Mouse (Mus musculus): ENCODE results near the gene Atrip.

The Atrip gene

DNA sequence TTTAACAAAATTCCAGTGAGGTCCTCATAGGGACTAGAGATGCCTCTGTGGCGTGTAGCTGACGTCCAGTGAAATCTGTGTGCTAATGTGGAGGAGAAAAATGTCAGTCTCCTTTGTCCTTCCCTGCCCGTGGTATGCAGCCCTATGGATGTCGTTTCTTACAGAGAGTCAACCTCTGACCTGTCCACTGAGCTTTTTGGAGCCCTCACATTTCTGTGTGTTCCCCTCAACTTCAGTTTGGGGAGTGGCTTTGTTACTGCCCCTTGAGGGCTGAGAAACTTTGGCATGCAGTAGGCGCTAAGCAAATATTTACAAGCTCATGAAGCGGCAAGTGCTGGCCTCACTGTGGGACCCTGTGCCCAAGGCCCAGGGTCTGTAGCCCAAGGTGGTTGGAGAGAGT lies 23.4 kb upstream of the Atrip start:
- no peak for DNase-seq

DNA sequence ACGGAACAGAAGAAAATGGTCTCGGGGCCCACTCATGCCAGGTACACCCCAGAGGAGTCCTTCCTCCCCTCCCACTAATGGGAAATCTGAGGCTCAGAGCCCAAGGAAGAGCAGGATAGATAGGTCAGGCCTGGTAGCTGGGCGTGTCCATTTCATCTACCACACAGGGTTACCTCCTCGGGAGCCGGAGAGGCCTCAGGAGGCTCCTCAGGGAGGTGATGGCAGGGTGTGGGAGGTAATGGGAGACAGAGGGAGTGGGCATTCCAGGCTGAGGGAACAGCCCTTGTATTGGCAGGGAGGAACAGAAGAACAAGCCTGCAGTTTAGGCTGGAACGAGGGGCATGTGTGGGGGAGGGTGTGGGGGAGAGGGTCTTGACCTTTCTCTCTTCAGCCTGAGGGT lies 22.9 kb upstream of the Atrip start:
- no peak for DNase-seq

DNA sequence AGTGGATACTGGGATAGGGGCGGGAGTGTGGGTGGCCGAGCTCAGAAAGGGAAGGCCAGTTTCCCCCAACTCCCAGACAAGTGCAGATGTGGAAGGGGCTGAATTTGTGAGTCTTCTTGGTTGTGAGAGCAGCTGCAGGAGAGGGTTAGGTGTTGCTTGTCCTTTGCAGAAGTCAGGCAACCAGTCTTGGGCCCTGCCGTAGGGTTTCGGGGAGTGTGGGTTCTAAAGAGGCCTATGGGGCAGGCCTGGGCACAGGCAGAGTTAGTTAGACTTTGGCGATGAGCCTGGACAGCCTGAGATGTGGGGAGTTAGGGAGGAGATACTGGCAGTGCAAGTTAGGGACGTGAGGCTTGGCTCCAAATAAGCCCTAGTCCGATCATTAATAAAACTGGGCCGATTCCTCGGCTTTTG lies 22.3 kb upstream of the Atrip start:
- no peak for DNase-seq

DNA sequence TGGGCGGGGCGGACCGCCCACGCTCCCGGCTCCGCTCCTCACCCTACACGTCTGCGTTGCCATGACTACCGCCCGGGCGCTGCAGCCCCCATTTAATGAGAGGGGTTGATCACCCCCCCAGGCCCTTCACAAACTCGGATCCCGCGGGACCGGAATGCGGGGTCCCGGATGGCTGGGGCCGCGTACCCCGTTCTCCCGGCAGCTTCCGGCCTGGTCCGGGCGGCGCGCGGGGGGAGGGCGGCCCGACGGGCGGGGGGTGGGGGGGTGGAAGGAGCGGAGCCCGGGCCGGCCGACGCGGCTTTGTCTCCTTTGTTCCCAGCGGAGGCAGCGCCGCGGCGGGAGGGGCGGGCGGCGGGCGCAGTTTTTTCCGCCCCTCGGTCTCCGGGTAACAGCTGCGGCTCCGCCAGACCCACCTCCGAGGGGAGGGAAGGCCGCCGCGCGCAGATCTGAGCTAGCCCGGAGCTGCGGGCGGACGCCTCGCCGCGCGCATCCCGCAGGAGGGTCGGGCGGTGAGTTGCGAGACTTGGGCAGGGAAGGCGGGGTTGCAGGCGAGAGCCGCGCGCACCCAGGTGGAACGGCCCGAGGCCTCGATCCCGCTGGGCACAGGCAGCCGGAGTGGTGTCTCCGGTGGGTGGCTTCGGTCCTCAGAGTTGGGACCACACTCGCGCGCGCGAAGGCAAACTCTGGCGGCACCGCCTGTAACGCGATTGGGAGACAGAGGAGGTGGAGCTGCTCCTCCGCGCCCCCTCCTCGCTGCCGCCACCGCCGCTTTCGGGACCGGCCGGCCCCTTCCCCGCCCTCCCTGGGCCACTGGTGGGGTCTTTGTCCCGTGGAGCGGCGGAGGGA lies 21.4 kb upstream of the Atrip start, which contains the start of gene Plxnb1:
TSS of gene Plxnb1 (plus strand) at position 253 of the 846 bp plus-strand sequence.
- DNase-seq = peak; percentile 79

DNA sequence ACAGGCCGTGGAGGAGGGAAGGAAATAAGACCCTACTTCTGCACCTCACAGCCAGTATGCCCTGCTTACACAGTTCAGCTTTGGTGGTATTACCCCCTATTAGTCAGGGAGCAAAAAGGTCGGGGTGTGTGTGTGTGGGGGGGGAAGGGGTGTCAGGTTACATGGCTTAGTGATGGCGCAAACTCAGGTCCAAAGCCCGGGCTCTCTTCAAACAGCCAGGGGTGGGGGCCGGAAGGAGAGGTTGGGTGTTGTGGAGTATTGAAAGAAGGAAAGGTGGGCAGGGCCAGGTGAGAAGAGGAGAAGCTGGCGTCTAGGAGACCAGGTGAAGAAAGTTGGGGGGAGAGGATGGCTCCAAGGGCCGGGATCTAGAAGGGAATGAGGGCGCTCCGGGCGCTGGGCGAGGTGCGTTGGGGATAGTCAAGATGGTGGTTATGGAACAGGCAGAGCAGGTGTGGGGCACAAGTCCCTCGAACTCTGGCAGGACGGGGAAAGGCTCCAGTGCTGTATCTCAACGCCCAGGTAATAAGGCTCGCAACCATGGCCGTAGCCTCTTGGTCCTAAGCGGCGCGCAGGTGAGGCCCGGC lies 20.7 kb upstream of the Atrip start:
- peak; percentile 55 for DNase-seq

DNA sequence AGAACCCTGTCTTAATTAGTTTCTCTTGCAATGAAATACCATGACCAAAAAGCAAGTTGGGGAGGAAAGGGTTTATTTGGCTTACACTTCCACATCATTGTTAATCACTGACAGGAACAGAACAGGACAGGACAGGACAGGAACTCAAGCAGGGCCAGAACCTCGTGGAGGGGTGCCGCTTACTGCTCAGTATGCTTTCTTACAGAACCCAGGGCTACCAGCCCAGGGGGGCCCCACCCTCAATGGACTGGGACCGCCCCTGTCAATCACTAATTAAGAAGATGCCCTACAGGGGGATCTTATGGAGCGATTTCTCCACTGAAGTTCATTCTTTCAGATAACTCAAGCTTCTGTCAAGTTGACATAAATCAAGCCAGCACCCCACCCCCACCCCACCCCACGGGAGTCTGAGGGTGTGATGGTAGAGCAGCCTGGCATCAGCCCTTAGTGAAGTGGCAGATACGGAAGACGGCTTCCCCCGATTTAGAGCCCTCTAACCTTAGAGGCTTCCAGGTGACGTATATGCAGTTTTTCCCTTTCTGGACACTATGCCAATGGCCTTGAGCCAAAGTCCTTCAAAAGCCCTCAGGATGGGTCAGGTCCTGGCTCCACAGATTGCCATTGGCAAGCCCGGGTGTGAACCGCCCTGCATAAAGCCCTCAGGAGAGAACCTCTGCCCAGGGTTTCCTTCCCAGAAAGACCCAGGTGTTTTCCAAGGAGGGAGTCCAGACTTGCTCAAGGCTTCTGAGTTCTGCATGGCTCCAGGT lies 20.0 kb upstream of the Atrip start:
- peak; percentile 65 for DNase-seq

DNA sequence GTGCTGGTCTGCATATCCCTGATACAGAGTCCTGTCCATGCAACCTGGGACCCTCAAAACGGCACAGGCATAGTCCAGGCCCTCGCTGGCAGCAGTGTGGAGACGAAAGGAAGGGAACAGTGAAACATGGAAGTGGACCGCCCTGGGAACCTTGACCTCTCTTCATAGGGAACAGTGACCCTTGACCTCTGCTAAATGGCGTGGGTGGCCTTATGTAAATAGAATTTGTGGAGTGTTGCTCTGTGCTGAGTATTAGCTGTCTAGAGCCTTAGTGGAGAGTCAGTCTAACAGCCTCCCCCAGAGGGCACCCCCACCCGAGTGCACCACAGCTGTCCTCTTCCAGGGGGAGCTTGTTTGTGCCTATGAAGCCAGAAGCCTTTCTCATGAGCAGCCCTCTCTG lies 18.9 kb upstream of the Atrip start:
- DNase-seq = no peak

DNA sequence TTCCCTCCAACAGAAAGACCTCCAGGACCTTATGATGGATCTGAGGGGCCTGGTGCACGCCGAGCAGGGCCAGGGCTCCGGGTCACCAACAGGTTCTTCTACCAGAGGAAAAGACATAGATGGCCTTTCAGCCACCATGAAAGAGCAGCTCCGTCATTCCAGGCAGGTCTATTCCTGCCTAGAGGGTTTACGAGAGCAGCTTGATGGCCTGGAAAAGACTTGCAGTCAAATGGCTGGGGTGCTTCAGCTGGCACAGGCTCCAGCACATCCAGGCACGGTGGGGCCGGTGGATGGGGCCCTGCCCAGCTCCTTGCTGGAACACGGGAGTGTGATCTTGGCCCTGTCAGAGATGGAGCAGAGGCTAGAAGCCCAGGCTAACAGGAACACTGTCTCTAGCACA lies 17.9 kb upstream of the Atrip start:
- no peak for DNase-seq

DNA sequence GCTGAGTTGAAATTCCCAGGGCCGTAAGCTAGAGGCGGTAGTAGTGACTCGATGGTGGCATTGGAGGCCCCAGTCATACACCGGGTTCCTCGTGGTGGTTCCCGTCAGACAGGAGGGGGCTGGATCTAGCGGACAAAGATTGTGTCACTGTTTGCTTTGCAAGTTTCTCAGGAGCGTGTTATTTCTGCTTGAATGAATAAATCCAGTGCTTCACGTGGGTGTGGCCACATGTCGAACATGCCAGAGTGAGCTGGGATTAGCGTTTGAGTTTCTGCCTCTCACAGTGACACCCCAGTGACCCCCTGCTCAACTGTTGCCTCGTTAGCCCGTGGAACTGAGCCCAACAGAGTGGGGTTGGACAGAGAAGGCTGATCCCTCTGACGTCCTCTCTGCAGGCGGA lies 16.5 kb upstream of the Atrip start:
- no peak for DNase-seq

DNA sequence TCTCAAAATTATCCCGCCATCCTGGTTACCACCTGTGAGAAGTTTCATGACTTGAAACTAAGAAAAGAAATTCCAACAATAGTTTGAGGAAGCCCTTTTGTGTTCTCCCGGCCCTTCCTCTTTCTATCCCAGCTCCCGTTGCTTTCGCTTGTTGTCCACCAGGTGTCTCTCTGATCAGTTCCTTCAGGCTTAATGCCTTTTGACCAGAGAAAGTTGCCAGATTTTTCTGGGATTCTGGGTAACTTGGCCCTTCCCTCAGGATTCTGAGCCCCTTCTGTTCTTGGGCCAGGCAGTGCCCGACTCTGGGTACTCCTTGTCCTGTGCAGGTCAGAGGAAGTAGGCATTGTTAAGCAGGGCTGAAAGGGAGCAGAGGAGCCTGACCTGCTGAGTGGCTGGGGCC lies 14.1 kb upstream of the Atrip start:
- peak; percentile 67 for DNase-seq

DNA sequence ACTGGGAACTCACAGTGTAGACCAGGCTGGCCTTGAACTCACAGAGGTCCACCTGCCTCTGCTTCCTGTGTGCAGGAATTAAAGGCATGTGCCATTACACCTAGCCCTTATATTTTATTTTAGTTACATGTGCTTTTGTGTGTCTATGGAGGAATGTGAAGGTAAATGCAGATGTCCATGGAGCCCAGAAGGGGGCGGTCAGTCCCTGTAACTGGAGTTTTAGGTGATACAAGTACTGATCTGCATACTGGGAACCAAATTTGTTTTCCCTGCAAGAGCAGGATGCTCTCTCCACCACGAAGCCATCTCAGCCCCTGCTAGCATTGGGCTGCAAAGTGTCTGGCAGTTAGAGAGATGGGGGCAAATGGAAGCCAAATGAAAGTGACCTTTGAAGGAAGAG lies 11.0 kb upstream of the Atrip start:
- no peak for DNase-seq

DNA sequence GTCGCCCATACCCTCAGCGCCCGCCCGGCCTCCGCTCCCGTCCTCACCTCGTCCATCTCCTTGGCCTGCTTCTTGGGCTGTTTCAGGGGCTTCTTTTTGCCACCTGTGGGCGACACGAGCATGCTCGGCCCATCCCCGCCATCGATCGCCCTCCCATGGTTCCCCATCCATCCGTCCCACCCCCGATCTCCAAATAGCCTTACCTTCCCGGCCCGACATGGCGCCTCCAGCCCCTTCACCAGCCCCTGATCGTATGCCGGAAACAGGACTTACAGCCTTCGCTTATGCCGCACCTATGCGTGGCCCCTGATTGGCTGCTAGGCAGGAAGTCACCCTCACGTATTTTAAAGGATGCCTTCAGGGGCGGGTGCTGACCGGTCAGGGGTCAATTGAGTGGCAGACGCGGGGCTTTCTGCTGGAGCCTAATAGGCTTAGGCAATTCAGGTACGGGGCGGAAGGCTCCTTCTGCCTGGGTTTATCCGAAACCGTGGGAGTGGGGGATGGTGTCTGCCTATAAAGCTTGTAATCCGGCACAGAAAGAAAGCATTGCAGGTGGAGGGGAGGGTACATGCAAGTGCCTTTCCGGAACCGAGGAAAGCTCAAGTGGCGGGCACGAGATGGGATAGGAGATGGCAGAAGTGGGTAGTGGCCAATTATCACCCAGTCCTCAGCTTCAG lies 8.3 kb upstream of the Atrip start, which contains the start of the genes Ccdc51 and Tma7:
TSS of gene Ccdc51 (plus strand) at position 370 of the 677 bp plus-strand sequence.
TSS of gene Tma7 (minus strand) at position 464 of the 677 bp plus-strand sequence.
- peak; percentile 81 for DNase-seq

DNA sequence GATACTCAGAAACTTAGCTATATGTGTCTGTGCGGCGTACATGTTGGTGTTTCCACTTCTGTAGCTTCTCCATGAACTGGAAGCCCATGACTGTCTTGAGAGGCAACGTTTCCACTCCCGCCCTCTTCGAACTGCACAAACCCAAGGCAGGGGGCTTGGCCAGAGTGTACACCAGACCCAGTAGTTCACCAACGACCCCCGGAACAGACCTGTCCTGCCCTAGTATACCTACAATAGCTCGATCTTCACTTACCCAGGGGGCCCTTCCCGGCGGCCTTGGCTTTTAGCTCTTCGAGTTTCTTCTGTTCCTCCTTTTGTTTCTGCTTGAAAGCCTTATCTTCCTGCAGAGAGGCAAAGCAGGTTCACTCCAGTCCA lies 7.8 kb upstream of the Atrip start:
- DNase-seq = no peak

DNA sequence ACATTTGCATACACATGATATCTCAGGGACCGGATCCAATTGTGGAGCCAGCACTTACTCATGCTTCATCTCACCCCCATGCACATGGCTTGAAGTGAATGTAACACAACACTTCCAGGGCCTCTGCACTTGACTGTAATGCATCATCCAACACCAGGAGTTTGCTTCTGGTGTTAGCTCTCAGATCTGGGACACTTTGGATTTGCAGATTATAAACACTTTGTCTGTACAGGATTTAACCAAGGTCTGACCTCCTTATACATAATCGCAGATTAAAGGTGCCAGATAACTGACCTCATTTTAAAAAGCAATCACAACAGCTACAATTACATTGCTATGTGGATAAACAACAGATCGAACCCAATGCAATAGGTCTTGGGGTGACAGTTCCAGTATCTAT lies 6.6 kb upstream of the Atrip start:
- no peak for DNase-seq

DNA sequence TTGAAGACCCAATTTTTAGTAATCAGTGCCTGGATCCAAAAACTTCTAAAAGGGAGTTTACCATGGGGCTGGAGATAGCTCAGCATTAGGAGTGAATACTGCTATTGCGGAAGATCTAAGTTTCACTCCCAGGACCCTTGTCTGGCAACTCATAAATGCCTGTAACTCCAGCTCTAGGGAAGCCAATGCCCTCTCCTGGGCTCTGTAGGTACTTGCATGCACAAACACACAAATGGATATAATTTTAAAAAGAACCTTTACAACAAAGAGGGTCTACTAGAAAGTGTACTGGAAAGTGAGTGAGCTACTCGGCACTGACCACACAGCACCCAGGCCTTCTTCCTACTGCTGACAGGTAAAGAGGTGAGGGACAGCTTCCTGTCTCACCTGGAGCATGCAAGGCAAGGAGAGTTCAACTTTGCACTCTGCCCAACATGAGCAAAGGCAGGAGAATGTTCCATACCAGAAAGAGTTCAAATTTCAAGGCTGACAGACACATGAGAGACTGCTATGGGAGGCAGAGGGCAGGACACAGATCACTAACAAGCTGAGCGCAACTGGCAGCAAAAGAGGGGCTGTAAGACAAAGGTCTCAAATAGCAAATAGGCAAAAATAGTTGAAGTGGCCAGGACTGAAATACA lies 5.7 kb downstream of the Atrip start:
- DNase-seq = no peak

DNA sequence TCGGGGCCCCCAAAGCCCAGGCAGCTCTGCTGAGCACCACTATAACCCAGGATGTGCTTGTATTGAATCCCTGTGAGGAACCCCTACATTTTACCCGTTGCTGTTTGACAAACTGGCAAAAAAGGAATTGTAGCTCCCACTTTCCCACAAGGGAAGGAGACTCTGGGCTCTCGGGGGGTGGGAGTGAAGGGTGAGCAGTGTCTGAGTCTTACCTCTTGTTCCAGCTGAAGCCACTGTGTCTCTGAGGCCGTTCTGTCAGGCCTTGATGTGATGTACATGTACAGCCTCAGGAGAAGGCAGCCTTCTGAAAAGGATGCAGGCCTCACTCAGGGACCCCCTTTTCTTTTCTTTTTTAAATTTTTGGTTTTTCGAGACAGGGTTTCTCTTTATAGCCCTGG lies 13.0 kb downstream of the Atrip start:
- DNase-seq = no peak

DNA sequence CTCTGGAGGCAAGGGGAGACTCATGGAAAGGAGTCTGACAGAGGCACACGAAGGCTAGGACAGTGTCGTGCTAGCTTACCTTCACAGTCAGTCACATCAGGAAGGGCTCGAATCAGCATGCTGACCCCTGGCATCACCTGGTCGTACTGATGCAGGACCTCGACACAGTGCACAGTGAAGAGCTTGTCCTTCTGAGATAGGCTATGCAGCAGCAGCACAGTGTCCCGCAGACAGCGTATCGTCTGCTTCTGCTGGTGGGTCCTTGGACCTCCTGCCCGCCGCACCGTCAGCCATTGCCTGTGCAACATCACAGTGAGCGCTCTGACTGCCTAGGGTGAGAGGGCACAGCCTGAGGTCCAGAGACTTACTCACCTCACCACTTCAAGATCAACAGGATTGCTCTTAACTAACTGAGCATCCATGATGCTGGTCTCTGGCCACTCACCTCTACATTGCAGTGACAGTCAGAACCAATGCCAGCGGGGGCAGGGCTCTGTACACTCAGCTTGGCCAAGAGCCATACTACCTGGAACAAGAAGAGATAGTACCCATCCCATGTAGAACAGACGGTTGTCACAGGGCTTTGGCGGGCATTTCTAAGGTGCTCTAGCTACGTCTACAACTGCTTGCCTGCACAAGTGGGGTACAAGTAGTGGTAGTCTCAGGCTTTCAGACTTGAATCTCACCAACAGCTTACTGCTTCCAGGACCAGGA lies 13.6 kb downstream of the Atrip start:
- DNase-seq = no peak

DNA sequence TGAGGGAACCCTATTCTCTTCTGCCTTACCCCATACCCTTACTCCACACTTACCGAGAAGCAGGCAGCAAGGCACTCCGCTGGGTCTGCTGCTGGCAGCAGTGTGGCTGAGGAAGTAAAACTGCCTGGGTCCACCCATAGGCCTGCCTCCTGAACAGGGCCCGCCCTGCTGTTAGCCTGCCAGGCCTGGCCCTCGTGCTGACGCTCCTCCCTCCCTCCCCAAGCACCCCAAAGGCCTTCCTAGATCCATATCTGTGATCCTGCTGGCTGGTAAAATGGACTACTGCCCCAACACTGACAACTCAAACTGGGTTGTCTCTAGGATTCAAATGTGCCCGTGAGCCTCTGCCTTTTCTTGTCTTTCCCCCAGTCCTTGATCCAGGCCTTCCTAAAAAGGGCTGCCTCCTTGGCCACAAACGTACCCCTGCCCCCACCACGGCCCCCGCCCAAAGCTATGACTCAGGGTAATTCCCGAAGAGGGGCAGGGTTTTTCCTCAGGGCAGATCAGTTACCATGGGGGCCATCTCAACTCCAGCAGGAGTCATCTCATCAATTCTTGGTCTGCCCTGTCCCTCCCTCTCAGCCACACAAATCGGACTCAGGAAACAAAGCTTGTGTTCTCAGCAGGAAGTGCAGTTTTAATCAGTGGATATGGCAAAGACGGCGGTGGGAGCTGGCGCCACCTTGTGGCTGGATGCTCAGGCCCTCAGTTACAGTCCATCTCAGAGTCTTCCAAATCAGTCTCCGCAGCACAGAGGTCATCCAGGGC lies 14.6 kb downstream of the Atrip start, which contains the start of gene Trex1:
TSS of gene Trex1 (minus strand) at position 599 of the 768 bp plus-strand sequence.
- peak; percentile 91 for DNase-seq

DNA sequence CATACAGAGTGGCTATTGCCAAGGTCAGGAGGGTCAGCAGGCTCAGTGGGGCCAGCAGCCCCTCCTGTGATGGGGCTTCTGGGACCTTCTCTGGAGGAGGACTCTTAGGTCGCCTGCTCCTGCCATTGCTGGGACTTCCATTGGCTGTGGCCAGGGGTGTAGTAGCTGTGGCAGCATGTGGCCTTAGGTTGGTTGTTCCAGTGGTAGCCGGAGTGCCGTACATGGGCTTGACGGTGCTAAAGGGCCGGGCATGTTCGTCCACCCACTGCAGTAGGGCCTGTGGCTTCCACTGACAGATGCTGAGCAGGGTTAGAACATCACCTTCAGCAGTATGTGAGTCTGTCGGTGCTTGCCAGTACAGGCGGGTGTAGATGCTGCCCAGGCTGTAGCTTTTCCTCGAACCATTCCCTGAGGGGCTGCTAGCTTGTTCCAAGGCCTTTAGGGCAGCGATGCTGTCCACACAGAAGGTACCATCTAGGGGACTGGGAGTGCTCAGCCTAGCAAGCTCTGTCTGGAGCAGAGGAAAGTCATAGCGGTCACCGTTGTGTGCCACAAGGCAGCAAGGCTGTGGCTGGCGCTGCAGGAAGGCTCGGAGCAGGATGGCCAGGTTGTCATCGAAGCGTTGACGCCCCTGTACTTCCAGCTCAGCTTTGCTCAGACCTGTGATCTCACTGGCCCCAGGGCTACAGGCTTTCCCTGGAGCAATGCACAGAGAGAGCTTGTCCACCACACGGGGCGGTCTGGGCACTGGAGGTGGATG lies 15.7 kb downstream of the Atrip start:
- DNase-seq = no peak

DNA sequence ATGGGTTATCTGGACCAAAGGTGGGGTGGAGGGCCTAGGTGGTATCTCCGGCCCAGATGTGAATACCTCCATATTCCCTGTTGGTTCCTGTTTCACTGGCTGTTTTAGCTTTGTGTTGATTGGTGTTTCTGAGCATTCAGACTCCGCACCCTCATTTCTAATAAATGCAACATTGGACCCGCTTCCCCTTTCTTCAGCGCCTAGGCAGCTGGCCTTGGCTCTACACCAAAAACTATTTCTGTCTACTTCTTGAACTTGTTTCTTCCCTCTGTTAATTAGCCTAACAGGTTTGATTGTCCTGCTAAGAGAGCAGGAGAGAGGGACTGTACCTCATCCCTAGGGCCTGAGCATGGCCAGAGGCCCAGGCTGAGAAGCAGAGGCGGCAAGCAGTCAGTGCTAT lies 16.4 kb downstream of the Atrip start:
- DNase-seq = no peak

Data from lung, postnatal 14 days (tissue).